Mouse (Mus musculus) lung, embryonic 14.5 days (tissue): ENCODE data around the gene Col4a4. TPM values are rescaled to one million over a fixed set of nuclear protein-coding genes. Genes with fewer than 3 reads are reported as not detected.

Experiments
- ATAC-seq: fragments of 200-750 bp; cut with Nextera tagmentation; 2 replicates; pipeline ENCODE4 v1.8.0; 2017; ENCODE audit warnings: mild to moderate bottlenecking, moderate TSS enrichment, moderate library complexity; ENCODE audit not compliant: insufficient read depth
- DNase-seq: peaks from one replicate; pipeline ENCODE4 v3.0.0-alpha.2; 2015
- H3K27ac ChIP-seq: fragments of 300-500 bp; sonication (generic); 2 replicates; pipeline ENCODE4 v1.5.1; 2014; ENCODE audit warnings: low read depth, mild to moderate bottlenecking, moderate library complexity
- H3K27me3 ChIP-seq: fragments of 300-500 bp; sonication (generic); 2 replicates; pipeline ENCODE4 v1.6.1; 2014; ENCODE audit warnings: low read length, control low read depth; ENCODE audit not compliant: insufficient read depth
- H3K36me3 ChIP-seq: fragments of 300-500 bp; sonication (generic); 2 replicates; pipeline ENCODE4 v1.6.1; 2014; ENCODE audit warnings: control low read depth; ENCODE audit not compliant: insufficient read depth
- H3K4me1 ChIP-seq: fragments of 300-500 bp; sonication (generic); 2 replicates; pipeline ENCODE4 v1.6.1; 2014; ENCODE audit warnings: antibody characterized with exemption, control low read depth; ENCODE audit not compliant: insufficient read depth
- H3K4me2 ChIP-seq: fragments of 300-500 bp; sonication (generic); 2 replicates; pipeline ENCODE4 v1.6.1; 2014; ENCODE audit warnings: mild to moderate bottlenecking
- H3K4me3 ChIP-seq: fragments of 300-500 bp; sonication (generic); 2 replicates; pipeline ENCODE4 v1.5.1; 2014; ENCODE audit warnings: low read depth, low read length
- H3K9ac ChIP-seq: fragments of 300-500 bp; sonication (generic); 2 replicates; pipeline ENCODE4 v1.6.1; 2014
- H3K9me3 ChIP-seq: fragments of 300-500 bp; sonication (generic); 2 replicates; pipeline ENCODE4 v1.6.1; 2016; ENCODE audit warnings: low read depth, low read length, control low read depth
- CTCF ChIP-seq: IDR thresholded peaks from 2 replicates; pipeline ENCODE4 v1.5.1; 2016; ENCODE audit warnings: antibody characterized with exemption, low read depth
- WGBS: fragments of 180-500 bp; shearing (Covaris S2); extraction: QIAGEN DNeasy Blood & Tissue Kit; methylation state at CpG from one replicate; pipeline ENCODE4 v1.1.7; 2014; 5-methylcytosine and 5-hydroxymethylcytosine counted together
- polyA plus RNA-seq: library from polyadenylated mRNA; unstranded; fragments of >200 nt; fragmentation: Nextera tagmentation; extraction: Ambion mirVana; gene quantifications from 2 replicates; pipeline ENCODE4 v1.2.1, GENCODE M21; 2014

Gene Col4a4
- polyA plus RNA-seq, 1 experiment from 2014 or later = 8.0 TPM

- 17% methylated on average over 6 of the region's 6 CpGs for WGBS
- peak; percentile 81 for DNase-seq
- Histone ChIP-seq H3K4me2 (peak overlapping the region; percentile 25), H3K4me3 (no peak overlapping the region), H3K4me1 (no peaks in the 10 kb centered on the region), H3K36me3 (no peaks in the 10 kb centered on the region), H3K9me3 (no peaks in the 10 kb centered on the region), H3K9ac (no peak overlapping the region), H3K27me3 (no peaks in the 10 kb centered on the region), H3K27ac (no peak overlapping the region)
- peak; percentile 72 for TF ChIP-seq CTCF
- peak; percentile 97 for ATAC-seq
Observed at GRCm38 (mm10) chr1:82554443-82554850, 32.2 kb downstream of the Col4a4 start.

GRCm38 (mm10) chr1:82545199-82545960, 41.3 kb downstream of the Col4a4 start:
- Histone ChIP-seq H3K9ac (no peak overlapping the region), H3K4me2 (no peak overlapping the region), H3K4me3 (no peak overlapping the region), H3K36me3 (no peaks in the 10 kb centered on the region), H3K4me1 (no peaks in the 10 kb centered on the region), H3K9me3 (no peaks in the 10 kb centered on the region), H3K27ac (no peak overlapping the region), H3K27me3 (no peaks in the 10 kb centered on the region)
- DNase-seq (peak; percentile 28), ATAC-seq (no peak)
- no peak for TF ChIP-seq CTCF
- 76% methylated on average over 8 of the region's 8 CpGs for WGBS

- Histone ChIP-seq H3K9ac (no peak overlapping the region), H3K27ac (no peak overlapping the region), H3K4me1 (no peaks in the 10 kb centered on the region), H3K27me3 (no peaks in the 10 kb centered on the region), H3K4me2 (no peak overlapping the region), H3K36me3 (no peaks in the 10 kb centered on the region), H3K4me3 (no peak overlapping the region), H3K9me3 (no peaks in the 10 kb centered on the region)
- DNase-seq = peak; percentile 47
- ATAC-seq = no peak; the same call in 1 of the 2 replicates
- WGBS = 40% methylated on average over 6 of the region's 6 CpGs
- no peak for TF ChIP-seq CTCF
Observed at GRCm38 (mm10) chr1:82544419-82545185, 42.0 kb downstream of the Col4a4 start.

- Histone ChIP-seq H3K4me3 (no peak overlapping the region), H3K27me3 (no peaks in the 10 kb centered on the region), H3K4me2 (no peak overlapping the region), H3K4me1 (no peaks in the 10 kb centered on the region), H3K9me3 (no peaks in the 10 kb centered on the region), H3K27ac (no peak overlapping the region), H3K9ac (no peak overlapping the region), H3K36me3 (no peaks in the 10 kb centered on the region)
- DNase-seq (no peak), ATAC-seq (no peak)
- TF ChIP-seq CTCF = no peak
- WGBS = 75% methylated on average over 2 of the region's 2 CpGs
Observed at GRCm38 (mm10) chr1:82543934-82544333, 42.7 kb downstream of the Col4a4 start.

GRCm38 (mm10) chr1:82540056-82540455, 46.6 kb downstream of the Col4a4 start:
- DNase-seq = peak; percentile 36
- 54% methylated on average over 5 of the region's 5 CpGs for WGBS
- Histone ChIP-seq H3K4me1 (no peaks in the 10 kb centered on the region), H3K4me3 (no peak overlapping the region), H3K36me3 (no peaks in the 10 kb centered on the region), H3K9ac (no peak overlapping the region), H3K9me3 (no peaks in the 10 kb centered on the region), H3K27ac (no peak overlapping the region), H3K27me3 (no peaks in the 10 kb centered on the region), H3K4me2 (no peak overlapping the region)
- no peak for ATAC-seq
- no peak for TF ChIP-seq CTCF

GRCm38 (mm10) chr1:82537848-82538247, 48.8 kb downstream of the Col4a4 start:
- H3K36me3 ChIP-seq = no peaks in the 10 kb centered on the region
- H3K4me2 ChIP-seq = no peak overlapping the region
- TF ChIP-seq CTCF = no peak
- ATAC-seq (no peak), DNase-seq (no peak)
- no peaks in the 10 kb centered on the region for H3K4me1 ChIP-seq
- no peak overlapping the region for H3K27ac ChIP-seq
- H3K4me3 ChIP-seq = no peak overlapping the region
- H3K9ac ChIP-seq = no peak overlapping the region
- H3K27me3 ChIP-seq = no peaks in the 10 kb centered on the region
- H3K9me3 ChIP-seq = no peaks in the 10 kb centered on the region
- WGBS = 34% methylated on average over 3 of the region's 3 CpGs

GRCm38 (mm10) chr1:82536515-82537174, 50.0 kb downstream of the Col4a4 start:
- Histone ChIP-seq H3K4me2 (no peak overlapping the region), H3K27ac (no peak overlapping the region), H3K4me1 (no peaks in the 10 kb centered on the region), H3K27me3 (no peaks in the 10 kb centered on the region), H3K9me3 (no peaks in the 10 kb centered on the region), H3K9ac (no peak overlapping the region), H3K4me3 (no peak overlapping the region), H3K36me3 (no peaks in the 10 kb centered on the region)
- DNase-seq (no peak), ATAC-seq (no peak)
- 44% methylated on average over 6 of the region's 6 CpGs for WGBS
- no peak for TF ChIP-seq CTCF
